Mouse (Mus musculus): ENCODE results near the gene Ttk. TPM values are rescaled to one million over a fixed set of nuclear protein-coding genes. Genes with fewer than 3 reads are reported as not detected.
A peak's percentile ranks its signal among the peaks of the same experiment; 100 is the strongest.

The Ttk gene
- polyA plus RNA-seq, 3 experiments from 2014 or later, result 1.2 to 23.4 (median 3.9) TPM

DNA sequence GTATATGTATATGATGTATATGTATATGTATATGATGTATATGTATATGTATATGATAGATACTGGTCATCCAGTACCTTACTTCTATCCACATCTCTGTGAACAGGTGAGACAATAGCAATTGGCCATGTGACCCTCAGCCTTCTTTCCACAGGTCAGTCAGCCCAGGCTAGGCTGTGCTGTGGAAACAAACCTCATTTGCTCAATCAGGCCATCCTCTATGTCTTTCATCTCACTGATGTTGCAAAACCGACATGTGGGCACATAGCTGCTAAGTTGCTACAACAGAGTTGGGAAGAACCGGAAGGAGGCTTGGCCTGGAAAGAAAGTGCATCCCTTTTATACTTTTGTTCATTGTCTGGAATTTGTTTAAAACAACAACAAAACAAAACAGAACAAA is 67.6 kb downstream of the Ttk start:
- no peak for ATAC-seq

DNA sequence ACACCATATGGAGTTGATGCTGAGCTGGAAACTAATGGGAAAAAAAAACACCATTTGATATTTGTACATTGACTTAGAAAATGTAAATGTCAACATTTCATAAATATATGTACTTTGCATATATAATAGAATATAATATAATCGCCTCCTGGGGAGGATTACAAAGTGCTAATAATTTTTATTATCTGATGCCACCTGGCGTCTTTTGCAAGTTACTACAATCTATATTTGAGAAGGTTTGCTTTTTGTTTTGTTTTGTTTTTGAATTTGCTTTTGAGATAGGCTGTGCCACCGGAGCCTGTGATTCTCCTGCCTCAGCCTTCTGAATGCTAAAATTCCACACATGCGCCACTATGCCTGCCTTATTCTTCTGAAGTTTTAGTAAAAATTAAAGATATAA is 71.3 kb downstream of the Ttk start:
- ATAC-seq, result peak; percentile 70

DNA sequence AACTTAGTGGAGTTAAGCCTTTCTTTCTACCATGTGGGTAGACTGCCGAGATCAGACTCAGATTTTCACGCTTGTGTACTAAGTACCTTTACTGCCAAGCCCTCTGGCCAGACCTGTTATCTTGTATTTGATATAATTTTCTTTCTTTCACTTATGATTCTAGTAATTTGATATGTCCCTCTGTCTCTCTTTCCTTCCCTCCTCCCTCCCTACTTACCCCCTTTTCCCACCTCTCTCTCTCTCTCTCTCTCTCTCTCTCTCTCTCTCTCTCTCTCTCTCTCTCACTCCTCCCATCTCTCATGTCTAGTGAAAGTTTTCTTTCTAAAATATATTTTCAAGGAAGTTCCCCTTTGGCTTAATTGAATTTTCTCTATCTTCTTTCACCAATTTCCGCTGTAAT is 72.5 kb downstream of the Ttk start:
- no peak for ATAC-seq

DNA sequence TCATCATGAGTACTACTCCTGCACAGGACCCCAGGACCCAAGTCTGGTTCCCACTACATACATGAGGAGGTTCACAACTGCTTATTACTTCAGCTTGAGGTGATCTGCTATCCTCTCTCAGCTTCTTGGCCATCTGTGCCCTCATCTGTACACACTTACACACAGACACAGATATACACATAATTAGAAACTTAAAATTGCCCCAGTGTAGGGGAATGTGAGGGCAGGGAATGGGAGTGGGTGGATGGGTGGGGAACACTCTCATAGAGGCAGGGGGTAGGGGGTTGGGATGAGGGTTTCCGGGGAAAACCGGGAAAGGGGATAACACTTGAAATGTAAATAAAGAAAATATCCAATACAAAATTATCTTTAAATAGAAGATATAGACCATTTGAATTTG is 75.3 kb downstream of the Ttk start:
- no peak for ATAC-seq

GRCm38 (mm10) chr9:83910926-83911325 is 76.4 kb downstream of the Ttk start:
- no peak for ATAC-seq

Other genes with a start within 250 kb of the Ttk start
- gene Elovl4, start 28.4 kb upstream of the Ttk start, polyA plus RNA-seq (2017; shearing (Covaris generic)), result under 1 TPM in 2 of 3 experiments, not detected in 1; 0.25 to 0.28 TPM
- 10 to 100 TPM in 2 of 3 experiments, 1 to 10 TPM in 1; 4.4 to 18.7 (median 12.6) TPM for gene Bckdhb, start 90.5 kb downstream of the Ttk start, polyA plus RNA-seq (2017; shearing (Covaris generic))

Measured in inflammation-experienced regulatory T-cells, adult 6 months (primary cell).